Mouse (Mus musculus) kidney, embryonic 14.5 days (tissue): ENCODE measurements around the gene Ralbp1. TPM values are rescaled to one million over a fixed set of nuclear protein-coding genes. Genes with fewer than 3 reads are reported as not detected.
A peak's percentile ranks its signal among the peaks of the same experiment; 100 is the strongest.

ENCODE experiments used
- ATAC-seq: fragments of 200-750 bp; cut with Nextera tagmentation; 2 replicates; pipeline ENCODE4 v1.8.0; 2017; ENCODE audit warnings: moderate number of reproducible peaks, mild to moderate bottlenecking, moderate TSS enrichment, moderate library complexity; ENCODE audit not compliant: low FRiP score, low TSS enrichment
- H3K27ac ChIP-seq: fragments of 300-500 bp; sonication (generic); 2 replicates; pipeline ENCODE4 v1.5.1; 2014; ENCODE audit warnings: low read depth, mild to moderate bottlenecking, low read length, moderate library complexity, mixed read lengths
- H3K27me3 ChIP-seq: fragments of 300-500 bp; sonication (generic); 2 replicates; pipeline ENCODE4 v1.6.1; 2014; ENCODE audit warnings: mild to moderate bottlenecking, low read length; ENCODE audit not compliant: control insufficient read depth, insufficient read depth
- H3K36me3 ChIP-seq: fragments of 300-500 bp; sonication (generic); 2 replicates; pipeline ENCODE4 v1.6.1; 2014; ENCODE audit warnings: low read length, mixed read lengths; ENCODE audit not compliant: control insufficient read depth, insufficient read depth
- H3K4me1 ChIP-seq: fragments of 300-500 bp; sonication (generic); 2 replicates; pipeline ENCODE4 v1.6.1; 2014; ENCODE audit warnings: low read length, mixed read lengths; ENCODE audit not compliant: control insufficient read depth, insufficient read depth
- H3K4me2 ChIP-seq: fragments of 300-500 bp; sonication (generic); replicated peaks from 2 replicates; pipeline ENCODE4 v1.6.1; 2014; ENCODE audit warnings: low read depth, mild to moderate bottlenecking, low read length
- H3K4me3 ChIP-seq: fragments of 300-500 bp; sonication (generic); 2 replicates; pipeline ENCODE4 v1.5.1; 2014; ENCODE audit warnings: mild to moderate bottlenecking, low read length
- H3K9ac ChIP-seq: fragments of 300-500 bp; sonication (generic); 2 replicates; pipeline ENCODE4 v1.6.1; 2014; ENCODE audit warnings: low read depth, mild to moderate bottlenecking, low read length, moderate library complexity
- H3K9me3 ChIP-seq: fragments of 300-500 bp; sonication (generic); 2 replicates; pipeline ENCODE4 v1.6.1; 2016; ENCODE audit warnings: low read length; ENCODE audit not compliant: control insufficient read depth
- WGBS: fragments of 180-500 bp; shearing (Covaris S2); extraction: QIAGEN DNeasy Blood & Tissue Kit; methylation state at CpG from one replicate; pipeline ENCODE4 v1.1.7; 2014; 5-methylcytosine and 5-hydroxymethylcytosine counted together
- polyA plus RNA-seq: library from polyadenylated mRNA; unstranded; fragments of >200 nt; fragmentation: Nextera tagmentation; extraction: Ambion mirVana; gene quantifications from 2 replicates; pipeline ENCODE4 v1.2.1, GENCODE M21; 2014

Ralbp1 gene
- polyA plus RNA-seq, 1 experiment from 2014 or later, result 61.3 TPM

DNA sequence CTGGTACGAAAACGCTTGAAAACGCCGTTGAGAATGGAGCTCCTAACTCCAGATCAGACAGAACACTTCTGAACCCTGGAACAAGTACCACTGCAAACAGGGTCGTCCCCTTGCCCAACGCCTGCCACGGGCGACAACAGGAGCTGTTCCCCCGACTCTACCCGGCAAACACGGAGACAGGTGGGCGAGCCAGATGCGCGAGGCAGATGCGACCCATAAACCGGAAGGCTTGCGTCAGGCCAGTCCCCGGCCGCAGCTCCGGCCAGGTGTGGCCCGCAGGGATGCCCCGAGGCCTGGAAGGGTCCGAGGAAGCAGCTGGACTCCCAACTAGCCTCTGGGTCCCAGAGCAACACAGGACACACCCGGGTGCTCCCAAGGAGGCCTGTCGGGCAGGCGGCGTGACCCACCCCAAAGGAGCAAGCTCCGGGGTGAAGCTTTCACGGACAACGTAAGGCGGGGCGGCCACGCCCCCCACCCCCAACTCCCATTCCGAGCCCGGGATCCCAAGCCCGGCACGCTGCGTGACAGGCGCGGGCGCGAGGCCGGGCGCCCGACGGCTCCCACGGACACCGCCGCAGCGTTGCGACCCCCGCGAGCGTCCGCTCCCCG lies 1.4 kb downstream of the Ralbp1 start:
- Histone ChIP-seq H3K27me3 (no peaks in the 10 kb centered on the region), H3K4me2 (peak overlapping the region; percentile 86), H3K27ac (peak overlapping the region; percentile 83), H3K4me3 (peak overlapping the region; percentile 67), H3K36me3 (no peaks in the 10 kb centered on the region), H3K4me1 (peaks cover 34% of the 10 kb centered on the region), H3K9me3 (no peaks in the 10 kb centered on the region), H3K9ac (peak overlapping the region; percentile 78)
- WGBS, result under 1% methylated on average over 56 of the region's 56 CpGs
- peak; percentile 22 for ATAC-seq

DNA sequence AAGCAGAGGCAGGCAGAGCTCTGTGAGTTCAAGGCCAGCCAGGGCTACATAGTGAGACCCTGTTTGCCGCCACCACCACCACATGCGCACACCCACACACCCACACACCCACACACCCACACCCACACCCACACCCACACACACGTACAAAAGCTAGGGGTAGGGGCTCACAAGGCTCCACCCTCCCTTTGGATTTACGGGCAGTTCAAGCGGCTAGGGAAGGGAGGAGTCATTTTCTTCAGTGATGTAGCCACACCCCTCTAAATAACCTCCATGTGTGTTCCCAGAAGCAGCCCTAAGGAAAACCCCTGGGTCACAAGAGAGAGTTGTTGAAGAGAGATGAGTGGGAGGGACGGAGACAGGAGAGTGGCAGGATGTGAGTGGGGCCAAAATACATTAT lies 8.6 kb downstream of the Ralbp1 start:
- Histone ChIP-seq H3K4me3 (no peak overlapping the region), H3K4me2 (no peak overlapping the region), H3K4me1 (peaks cover 11% of the 10 kb centered on the region), H3K27me3 (no peaks in the 10 kb centered on the region), H3K36me3 (no peaks in the 10 kb centered on the region), H3K9ac (no peak overlapping the region), H3K9me3 (no peaks in the 10 kb centered on the region), H3K27ac (no peak overlapping the region)
- no peak for ATAC-seq
- 66% methylated on average over 6 of the region's 6 CpGs for WGBS

DNA sequence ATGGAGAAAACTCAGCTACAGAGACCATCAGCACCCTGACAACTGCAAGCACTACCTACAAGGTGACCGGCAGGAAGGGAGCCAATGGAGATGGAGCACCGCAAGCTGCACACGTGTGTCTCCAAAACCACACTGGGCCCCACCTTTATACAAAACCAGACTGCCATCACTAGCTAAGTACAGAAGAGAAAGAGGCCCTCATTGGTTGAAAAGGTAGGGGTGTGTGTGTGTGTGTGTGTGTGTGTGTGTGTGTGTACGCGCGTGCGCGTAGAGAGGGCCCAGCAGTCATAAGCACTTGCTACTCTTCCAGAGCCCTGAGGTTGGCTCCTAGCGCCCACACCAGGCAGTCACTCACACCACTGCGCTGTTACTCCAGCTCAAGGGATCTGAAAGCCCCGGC lies 11.8 kb downstream of the Ralbp1 start:
- Histone ChIP-seq H3K4me1 (peaks cover 5% of the 10 kb centered on the region), H3K9ac (no peak overlapping the region), H3K9me3 (no peaks in the 10 kb centered on the region), H3K36me3 (no peaks in the 10 kb centered on the region), H3K4me2 (no peak overlapping the region), H3K27me3 (no peaks in the 10 kb centered on the region), H3K4me3 (no peak overlapping the region), H3K27ac (no peak overlapping the region)
- ATAC-seq, result no peak
- 93% methylated on average over 11 of the region's 11 CpGs for WGBS

DNA sequence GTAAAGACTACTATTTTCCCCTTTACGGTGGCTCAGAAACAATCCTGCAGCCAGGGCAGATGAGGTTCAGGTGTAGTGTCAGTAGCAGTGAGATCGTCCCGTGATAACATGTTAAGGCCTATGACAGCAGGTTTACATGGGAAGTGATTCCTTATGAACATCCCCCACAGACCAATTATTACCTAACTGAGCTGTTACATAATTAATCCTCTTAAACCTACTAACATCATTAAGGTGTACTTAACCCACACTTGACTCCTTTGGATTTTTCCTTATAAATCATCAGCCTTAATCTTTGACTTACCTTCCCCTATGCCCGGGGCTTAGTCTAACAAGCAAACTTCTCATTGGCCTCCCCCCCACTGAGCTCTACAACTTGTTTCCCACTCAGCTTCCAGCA lies 12.4 kb downstream of the Ralbp1 start:
- Histone ChIP-seq H3K9me3 (no peaks in the 10 kb centered on the region), H3K4me3 (no peak overlapping the region), H3K27ac (no peak overlapping the region), H3K4me2 (no peak overlapping the region), H3K36me3 (no peaks in the 10 kb centered on the region), H3K27me3 (no peaks in the 10 kb centered on the region), H3K4me1 (peaks cover 5% of the 10 kb centered on the region), H3K9ac (no peak overlapping the region)
- no peak for ATAC-seq
- WGBS, result 88% methylated on average over 4 of the region's 4 CpGs

DNA sequence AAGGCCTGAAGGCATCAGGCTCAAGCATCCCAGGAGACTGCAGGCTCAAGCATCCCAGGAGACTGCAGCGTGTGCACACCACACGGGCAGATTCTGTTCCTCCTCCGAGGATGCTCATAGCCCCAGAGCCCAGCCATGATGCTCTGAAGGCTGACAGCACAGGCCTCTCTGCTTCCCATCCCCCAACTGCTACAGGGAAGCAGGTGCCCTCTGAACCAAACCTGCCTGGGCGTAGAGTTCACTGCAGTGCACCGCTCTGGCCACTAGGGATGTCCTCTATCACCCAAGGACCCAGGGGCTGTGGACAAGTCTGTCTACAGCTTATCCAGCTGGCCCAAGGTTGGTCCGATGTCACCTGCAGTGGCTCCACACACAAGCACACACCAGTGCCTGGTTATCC lies 12.9 kb downstream of the Ralbp1 start:
- WGBS, result 54% methylated on average over 6 of the region's 6 CpGs
- H3K27ac ChIP-seq, result no peak overlapping the region
- H3K4me2 ChIP-seq, result no peak overlapping the region
- H3K27me3 ChIP-seq, result no peaks in the 10 kb centered on the region
- no peak overlapping the region for H3K9ac ChIP-seq
- H3K4me3 ChIP-seq, result no peak overlapping the region
- no peaks in the 10 kb centered on the region for H3K36me3 ChIP-seq
- H3K9me3 ChIP-seq, result no peaks in the 10 kb centered on the region
- peak; percentile 65; the same call in 1 of the 2 replicates for ATAC-seq
- H3K4me1 ChIP-seq, result peaks cover 5% of the 10 kb centered on the region

DNA sequence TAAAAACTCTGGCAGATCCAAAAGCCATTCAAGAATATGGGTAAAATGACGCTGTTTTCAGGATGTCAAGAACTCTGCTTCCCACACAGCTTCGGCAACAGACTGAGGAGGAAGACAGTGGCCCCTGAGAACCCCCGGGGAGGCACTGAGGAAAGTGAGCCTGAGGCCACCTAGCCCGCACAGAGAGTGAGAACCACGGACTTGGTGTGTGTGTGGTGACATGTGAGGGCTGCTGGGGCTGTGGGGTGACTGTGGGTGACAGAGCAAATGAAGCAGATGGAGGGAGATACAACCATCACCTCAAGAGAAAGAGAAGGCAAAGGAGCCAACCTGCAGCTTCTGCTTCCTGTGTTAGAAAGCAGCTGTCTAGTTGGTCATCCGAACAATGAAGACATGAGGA lies 13.5 kb downstream of the Ralbp1 start:
- 45% methylated on average over 6 of the region's 6 CpGs for WGBS
- Histone ChIP-seq H3K9me3 (no peaks in the 10 kb centered on the region), H3K27me3 (no peaks in the 10 kb centered on the region), H3K9ac (no peak overlapping the region), H3K4me1 (peaks cover 5% of the 10 kb centered on the region), H3K4me3 (no peak overlapping the region), H3K27ac (no peak overlapping the region), H3K4me2 (no peak overlapping the region), H3K36me3 (peaks cover 4% of the 10 kb centered on the region; the same call in 1 of the 2 replicates)
- ATAC-seq, result no peak

DNA sequence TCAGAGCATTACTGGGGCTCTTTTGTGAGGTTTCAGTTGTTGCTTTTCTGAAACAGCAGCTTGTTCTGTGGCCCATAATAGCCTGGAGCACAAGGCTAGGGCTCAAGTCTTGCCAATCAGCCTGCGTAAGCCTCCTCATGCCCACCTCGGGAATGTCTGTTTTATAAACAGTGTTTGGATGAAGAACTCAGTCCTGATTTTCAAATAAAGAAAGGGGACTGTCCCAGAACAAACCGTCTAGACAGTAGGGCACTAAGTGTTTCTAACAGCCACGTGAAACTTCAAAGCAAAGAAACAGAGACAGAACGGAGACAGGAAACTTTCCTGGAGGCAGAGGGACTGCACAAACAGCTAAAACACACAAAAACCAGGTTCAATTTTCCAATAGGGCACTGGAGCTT lies 14.0 kb downstream of the Ralbp1 start:
- H3K4me3 ChIP-seq, result no peak overlapping the region
- no peak for ATAC-seq
- no peak overlapping the region for H3K27ac ChIP-seq
- H3K9ac ChIP-seq, result no peak overlapping the region
- no peak overlapping the region for H3K4me2 ChIP-seq
- H3K4me1 ChIP-seq, result peaks cover 5% of the 10 kb centered on the region
- WGBS, result 29% methylated on average over 5 of the region's 5 CpGs
- H3K9me3 ChIP-seq, result no peaks in the 10 kb centered on the region
- peaks cover 4% of the 10 kb centered on the region; the same call in 1 of the 2 replicates for H3K36me3 ChIP-seq
- no peaks in the 10 kb centered on the region for H3K27me3 ChIP-seq

DNA sequence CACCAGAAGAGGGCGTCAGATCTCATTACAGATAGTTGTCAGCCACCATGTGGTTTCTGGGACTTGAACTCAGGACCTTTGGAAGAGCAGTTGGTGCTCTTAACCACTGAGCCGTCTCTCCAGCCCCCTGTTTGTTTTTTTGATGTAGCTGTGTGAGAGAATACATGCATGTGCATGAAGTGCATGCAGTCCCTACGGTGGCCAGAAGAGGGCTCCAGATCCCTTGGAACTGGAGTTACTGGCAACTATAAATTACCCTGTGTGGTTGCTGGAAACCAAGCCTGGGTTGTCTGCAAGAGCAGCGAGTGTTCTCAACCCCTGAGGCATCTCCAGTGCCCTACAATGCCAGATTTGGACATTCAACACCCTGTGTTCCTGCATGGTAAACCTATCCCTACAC lies 15.5 kb downstream of the Ralbp1 start:
- Histone ChIP-seq H3K36me3 (peaks cover 7% of the 10 kb centered on the region; the same call in 1 of the 2 replicates), H3K27ac (no peak overlapping the region), H3K9ac (no peak overlapping the region), H3K4me3 (no peak overlapping the region), H3K27me3 (no peaks in the 10 kb centered on the region), H3K4me2 (no peak overlapping the region), H3K9me3 (no peaks in the 10 kb centered on the region), H3K4me1 (peaks cover 5% of the 10 kb centered on the region)
- no peak for ATAC-seq
- 37% methylated on average over 4 of the region's 4 CpGs for WGBS

DNA sequence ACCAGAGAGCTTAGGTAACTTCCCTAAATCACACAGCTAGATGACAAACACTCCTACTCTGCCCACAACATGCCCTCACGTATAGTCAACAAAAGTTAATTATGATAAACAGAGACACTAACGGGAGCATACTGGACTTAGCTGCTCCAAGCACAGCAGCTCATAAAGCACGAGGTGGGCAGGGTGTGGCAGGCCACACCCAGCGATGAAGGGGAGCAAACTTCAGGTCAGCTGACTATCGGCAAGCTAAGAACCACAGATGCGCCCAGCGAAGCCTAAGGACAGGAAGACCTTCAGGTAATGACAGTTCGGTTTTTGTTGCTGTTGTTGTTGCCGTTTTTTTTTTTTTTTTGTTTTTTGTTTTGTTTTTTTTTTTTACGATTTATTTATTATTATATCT lies 15.9 kb downstream of the Ralbp1 start:
- H3K27me3 ChIP-seq, result no peaks in the 10 kb centered on the region
- peaks cover 7% of the 10 kb centered on the region; the same call in 1 of the 2 replicates for H3K36me3 ChIP-seq
- H3K27ac ChIP-seq, result no peak overlapping the region
- 93% methylated on average over 10 of the region's 10 CpGs for WGBS
- H3K4me3 ChIP-seq, result no peak overlapping the region
- no peaks in the 10 kb centered on the region for H3K9me3 ChIP-seq
- H3K4me2 ChIP-seq, result no peak overlapping the region
- H3K4me1 ChIP-seq, result peaks cover 5% of the 10 kb centered on the region
- no peak for ATAC-seq
- H3K9ac ChIP-seq, result no peak overlapping the region
